Mouse (Mus musculus) forebrain, embryonic 11.5 days (tissue): ENCODE measurements at regions not wholly inside any gene's neighbourhood (a gene's known extent, or its start where the extent isn't known, plus 50 kb on each side); places are given as distances from the start of the nearest gene placed in this dataset.

Source experiments
- ATAC-seq: fragments of 200-750 bp; cut with Nextera tagmentation; replicated peaks from 2 replicates; pipeline ENCODE4 v1.8.0; 2017; ENCODE audit warnings: moderate TSS enrichment; ENCODE audit not compliant: low FRiP score
- DNase-seq: peaks from one replicate; pipeline ENCODE4 v3.0.0-alpha.2; 2017; ENCODE audit warnings: low spot score
- H3K27ac ChIP-seq: fragments of 300-500 bp; sonication (generic); 2 replicates; pipeline ENCODE4 v1.5.1; 2014; ENCODE audit warnings: low read depth, low read length
- H3K27me3 ChIP-seq: fragments of 300-500 bp; sonication (generic); 2 replicates; pipeline ENCODE4 v1.6.1; 2014; ENCODE audit warnings: mild to moderate bottlenecking, low read length, mixed read lengths; ENCODE audit not compliant: control insufficient read depth, insufficient read depth
- H3K36me3 ChIP-seq: fragments of 300-500 bp; sonication (generic); 2 replicates; pipeline ENCODE4 v1.6.1; 2014; ENCODE audit warnings: mild to moderate bottlenecking, low read length, moderate library complexity, mixed read lengths; ENCODE audit not compliant: control insufficient read depth, insufficient read depth
- H3K4me1 ChIP-seq: fragments of 300-500 bp; sonication (generic); replicated peaks from 2 replicates; pipeline ENCODE4 v1.6.1; 2014; ENCODE audit warnings: low read length, mixed read lengths; ENCODE audit not compliant: control insufficient read depth, insufficient read depth
- H3K4me2 ChIP-seq: fragments of 300-500 bp; sonication (generic); 2 replicates; pipeline ENCODE4 v1.6.1; 2014; ENCODE audit warnings: low read depth, mild to moderate bottlenecking, low read length, moderate library complexity, mixed read lengths; ENCODE audit not compliant: severe bottlenecking
- H3K4me3 ChIP-seq: fragments of 300-500 bp; sonication (generic); 2 replicates; pipeline ENCODE4 v1.5.1; 2014; ENCODE audit warnings: low read depth, low read length
- H3K9ac ChIP-seq: fragments of 300-500 bp; sonication (generic); 2 replicates; pipeline ENCODE4 v1.6.1; 2014; ENCODE audit warnings: low read length
- H3K9me3 ChIP-seq: fragments of 300-500 bp; sonication (generic); 2 replicates; pipeline ENCODE4 v1.6.1; 2016; ENCODE audit warnings: low read length, mixed read lengths; ENCODE audit not compliant: control insufficient read depth
- WGBS: fragments of 180-500 bp; shearing (Covaris S2); extraction: QIAGEN DNeasy Blood & Tissue Kit; methylation state at CpG from one replicate; pipeline ENCODE4 v1.1.7; 2014; 5-methylcytosine and 5-hydroxymethylcytosine counted together

DNA sequence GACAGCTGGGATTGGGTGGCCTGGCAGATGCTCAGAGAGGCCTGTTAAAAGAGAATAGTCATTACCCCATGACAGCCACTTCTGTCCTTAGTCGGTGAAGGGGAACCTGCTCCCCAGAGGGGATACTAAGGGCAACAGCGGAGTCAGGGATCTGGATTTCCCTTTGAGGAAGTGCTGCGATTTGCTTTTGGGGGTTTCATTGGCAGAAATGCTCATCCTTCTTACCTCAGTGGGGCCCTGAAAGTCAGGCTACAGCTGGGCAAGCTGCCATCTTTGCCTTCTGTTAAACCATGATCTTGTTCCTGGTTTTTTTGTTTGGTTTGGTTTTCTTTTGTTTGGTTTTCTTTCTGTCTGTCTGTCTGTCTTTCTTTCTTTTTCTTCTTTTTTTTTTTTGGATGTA lies 195.7 kb downstream of the Bcor start:
- Histone ChIP-seq H3K4me3 (no peak overlapping the region), H3K4me2 (no peak overlapping the region), H3K9ac (no peak overlapping the region), H3K9me3 (no peaks in the 10 kb centered on the region), H3K27me3 (peaks cover 2% of the 10 kb centered on the region; the same call in 1 of the 2 replicates), H3K4me1 (no peaks in the 10 kb centered on the region), H3K36me3 (no peaks in the 10 kb centered on the region), H3K27ac (no peak overlapping the region)
- 64% methylated on average over 3 of the region's 3 CpGs for WGBS
- DNase-seq (no peak), ATAC-seq (no peak)

DNA sequence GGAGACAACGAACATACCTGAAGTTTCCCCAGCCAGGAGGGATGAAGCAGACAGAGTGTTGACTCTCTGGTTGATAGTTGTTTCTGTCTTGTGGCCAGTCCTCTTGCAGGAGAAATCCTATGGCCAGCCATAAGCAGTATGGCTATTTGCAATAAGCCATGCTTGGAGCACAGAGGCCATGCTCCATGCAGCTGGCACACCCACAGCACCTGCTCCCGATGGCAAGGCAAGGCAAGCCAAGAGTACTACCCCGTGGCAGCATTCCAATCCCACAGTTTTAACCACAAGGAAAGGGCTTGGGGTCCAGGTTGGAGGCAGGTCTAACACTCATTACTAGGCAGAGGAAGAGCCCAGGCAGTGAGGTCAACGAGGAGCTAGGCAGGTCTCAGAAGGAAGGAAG lies 181.5 kb downstream of the Bcor start:
- H3K4me3 ChIP-seq = no peak overlapping the region
- H3K9ac ChIP-seq = no peak overlapping the region
- H3K4me1 ChIP-seq = no peaks in the 10 kb centered on the region
- ATAC-seq (no peak), DNase-seq (no peak)
- no peaks in the 10 kb centered on the region for H3K36me3 ChIP-seq
- peaks cover 4% of the 10 kb centered on the region; the same call in 1 of the 2 replicates for H3K27me3 ChIP-seq
- no peak overlapping the region for H3K4me2 ChIP-seq
- 90% methylated on average over 4 of the region's 4 CpGs for WGBS
- no peak overlapping the region for H3K27ac ChIP-seq
- no peaks in the 10 kb centered on the region for H3K9me3 ChIP-seq

DNA sequence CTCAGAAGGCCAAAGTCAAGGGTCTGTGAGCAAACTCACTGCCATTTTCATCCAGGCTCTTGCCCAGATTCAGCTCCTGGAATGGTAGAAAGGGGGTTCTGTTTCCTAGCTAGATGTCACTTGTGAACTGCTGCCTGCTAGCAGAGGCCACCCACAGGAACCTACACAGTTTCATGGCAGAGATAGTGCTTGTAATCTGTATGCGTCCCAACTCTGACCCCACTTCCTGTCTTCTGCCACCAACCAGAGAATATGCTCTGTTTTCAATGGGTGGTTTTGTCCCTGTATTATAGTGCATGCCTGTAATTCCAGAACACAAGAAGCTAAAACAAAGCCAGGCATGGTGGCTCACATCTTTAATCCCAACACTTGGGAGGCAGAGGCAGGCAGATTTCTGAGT lies 176.9 kb downstream of the Bcor start:
- Histone ChIP-seq H3K4me3 (no peak overlapping the region), H3K9ac (no peak overlapping the region), H3K36me3 (no peaks in the 10 kb centered on the region), H3K27ac (no peak overlapping the region), H3K27me3 (peaks cover 4% of the 10 kb centered on the region; the same call in 1 of the 2 replicates), H3K9me3 (no peaks in the 10 kb centered on the region), H3K4me2 (no peak overlapping the region), H3K4me1 (no peaks in the 10 kb centered on the region)
- no peak for ATAC-seq
- DNase-seq = no peak
- WGBS = 78% methylated on average over 1 of the region's 1 CpGs
